Mouse (Mus musculus): ENCODE measurements at regions not wholly inside any gene's neighbourhood (a gene's known extent, or its start where the extent isn't known, plus 50 kb on each side); places are given as distances from the start of the nearest gene placed in this dataset.

DNA sequence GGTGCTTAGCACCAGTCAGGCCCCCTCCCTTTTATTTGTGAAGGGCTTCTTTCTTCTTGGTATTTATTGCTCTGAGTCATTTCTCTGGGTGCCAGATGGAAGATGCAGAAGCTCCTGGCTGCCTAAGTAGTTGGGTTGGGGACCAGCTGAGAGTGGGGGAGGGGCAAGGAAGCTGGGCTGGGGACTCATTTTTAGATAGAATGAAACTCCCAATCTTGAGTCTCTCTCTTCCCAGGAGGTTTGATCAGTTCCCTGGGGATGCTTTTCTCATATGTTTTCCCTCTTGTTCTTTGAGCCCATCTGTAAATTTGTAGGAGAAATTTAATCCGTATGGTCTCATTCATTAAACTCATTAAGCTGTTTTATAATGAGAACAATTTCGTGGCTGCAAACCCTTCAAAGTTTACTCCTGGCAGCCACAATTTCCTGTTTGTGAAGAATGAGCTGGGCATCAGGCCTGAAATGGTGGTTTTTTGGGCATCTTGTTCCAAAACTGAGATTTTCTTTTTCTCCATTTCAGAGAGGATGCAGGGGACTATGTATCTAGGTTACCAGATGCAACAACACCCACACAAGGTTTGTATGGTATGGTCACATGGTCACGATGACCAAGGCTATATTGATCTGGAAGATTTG lies 98.9 kb upstream of the Slit3 start:
- TF ChIP-seq POLR2A (IDR thresholded peaks at IDR 0.05; ENCODE audit: control insufficient read depth in 1 of 2, insufficient read depth in 1 of 2, low read depth in 1 of 2, low read length in 2 of 2, poor library complexity in 1 of 2) (no peak), CTCF (IDR thresholded peaks at IDR 0.05 in 2 of 3, conservative IDR thresholded peaks at IDR 0.05 in 1 of 3; ENCODE audit: control insufficient read depth in 1 of 3, insufficient read depth in 1 of 3, low read depth in 2 of 3, low read length in 3 of 3, poor library complexity in 1 of 3, severe bottlenecking in 1 of 3) (no peak), CHD1 (IDR thresholded peaks at IDR 0.05; ENCODE audit: low read depth, low read length) (no peak)
